Mouse (Mus musculus) gastrocnemius, adult 8-10 months (tissue): ENCODE measurements around the gene 4921539E11Rik. TPM values are rescaled to one million over a fixed set of nuclear protein-coding genes. Genes with fewer than 3 reads are reported as not detected.

Source experiments
- DNase-seq, 2 experiments: peaks; one replicate each; pipeline ENCODE4 v3.0.0; 2022; ENCODE audit warnings: low spot score in 2 of 2
- total RNA-seq, 4 experiments: library from RNA; stranded (reverse); gene quantifications; 2 replicates each; pipeline ENCODE4 v1.2.4; 2022

The 4921539E11Rik gene
- not detected for total RNA-seq

DNA sequence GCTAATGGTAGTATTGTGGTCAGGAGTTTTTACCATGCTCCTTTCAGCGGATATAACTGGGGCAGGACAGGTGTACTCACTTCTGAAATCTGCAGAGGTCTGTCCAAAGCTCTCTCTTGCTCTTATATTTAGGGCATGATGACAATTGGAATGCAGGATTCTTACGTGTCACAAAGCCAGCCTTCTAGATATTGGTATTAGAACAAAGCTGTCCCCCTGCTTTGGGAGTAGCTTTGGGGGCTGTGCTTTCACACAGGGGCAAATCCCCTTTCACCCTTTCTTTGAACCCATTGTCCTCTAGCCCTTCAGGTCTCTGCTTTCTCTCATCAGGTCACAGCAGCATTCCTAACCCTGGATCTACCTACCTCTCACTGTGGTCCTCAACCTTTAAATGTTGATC, at the start of gene 4921539E11Rik:
Gene 4921539E11Rik (minus strand): TSS at position 101 of the 400 bp plus-strand sequence.
- DNase-seq = no peak

DNA sequence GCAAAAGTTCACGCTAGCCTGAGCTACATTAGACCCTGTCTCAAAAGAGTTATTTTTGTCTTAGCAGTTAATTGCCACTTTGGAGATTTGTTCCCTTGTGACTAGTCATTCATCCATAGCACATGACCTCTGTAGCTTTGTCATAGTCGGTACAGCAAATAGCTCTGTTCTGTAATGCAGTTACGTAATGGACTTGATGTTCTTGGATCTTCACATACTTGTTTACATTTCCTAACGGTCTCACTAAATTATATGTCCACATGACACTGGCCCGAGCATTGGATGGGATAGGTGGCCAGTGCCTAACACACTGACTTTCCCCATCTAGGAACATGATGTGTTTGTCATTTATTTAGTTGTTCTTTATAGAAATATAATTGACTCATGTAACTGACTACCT, 44.5 kb upstream of the 4921539E11Rik start:
- no peak for DNase-seq

DNA sequence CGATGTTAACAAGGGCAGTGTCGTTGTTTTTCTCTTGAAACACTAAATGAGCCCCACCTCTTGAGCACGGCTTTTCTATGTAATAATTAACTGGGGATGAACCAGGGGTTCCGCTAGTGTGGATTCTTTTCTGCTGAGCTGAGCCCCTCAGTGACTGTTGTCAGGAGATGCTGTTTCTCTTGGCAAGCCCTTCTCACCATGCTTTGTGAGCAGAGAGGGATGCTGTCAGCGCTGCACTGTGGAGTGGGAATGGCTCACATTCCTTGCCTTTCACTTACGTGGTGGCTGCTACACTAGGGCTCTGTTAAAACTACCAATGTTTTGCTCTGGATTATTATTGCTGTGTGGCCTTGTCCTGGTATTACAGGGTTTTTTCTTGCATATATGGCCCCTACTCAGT, 38.7 kb upstream of the 4921539E11Rik start:
- no peak for DNase-seq

DNA sequence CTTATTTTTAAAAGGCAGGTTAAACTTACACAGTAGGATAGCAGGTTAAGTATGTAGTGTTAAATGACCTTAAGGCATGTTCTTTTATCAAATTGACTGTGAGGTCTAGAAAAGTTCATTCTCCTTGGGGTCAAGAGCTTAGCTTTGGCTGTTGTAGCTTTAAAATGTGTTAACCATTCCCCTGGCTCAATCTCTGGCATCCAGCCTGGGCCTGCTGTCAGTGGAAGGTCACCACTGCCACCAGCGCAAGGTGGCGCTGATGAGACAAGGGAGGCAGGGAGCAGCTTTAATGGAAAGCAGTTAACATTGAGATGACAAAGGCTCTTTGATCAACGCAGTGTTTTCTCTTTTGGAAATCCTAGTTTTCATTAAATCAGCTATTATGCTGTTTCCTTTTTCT, 36.3 kb upstream of the 4921539E11Rik start:
- DNase-seq = peak; percentile 25 to 45

DNA sequence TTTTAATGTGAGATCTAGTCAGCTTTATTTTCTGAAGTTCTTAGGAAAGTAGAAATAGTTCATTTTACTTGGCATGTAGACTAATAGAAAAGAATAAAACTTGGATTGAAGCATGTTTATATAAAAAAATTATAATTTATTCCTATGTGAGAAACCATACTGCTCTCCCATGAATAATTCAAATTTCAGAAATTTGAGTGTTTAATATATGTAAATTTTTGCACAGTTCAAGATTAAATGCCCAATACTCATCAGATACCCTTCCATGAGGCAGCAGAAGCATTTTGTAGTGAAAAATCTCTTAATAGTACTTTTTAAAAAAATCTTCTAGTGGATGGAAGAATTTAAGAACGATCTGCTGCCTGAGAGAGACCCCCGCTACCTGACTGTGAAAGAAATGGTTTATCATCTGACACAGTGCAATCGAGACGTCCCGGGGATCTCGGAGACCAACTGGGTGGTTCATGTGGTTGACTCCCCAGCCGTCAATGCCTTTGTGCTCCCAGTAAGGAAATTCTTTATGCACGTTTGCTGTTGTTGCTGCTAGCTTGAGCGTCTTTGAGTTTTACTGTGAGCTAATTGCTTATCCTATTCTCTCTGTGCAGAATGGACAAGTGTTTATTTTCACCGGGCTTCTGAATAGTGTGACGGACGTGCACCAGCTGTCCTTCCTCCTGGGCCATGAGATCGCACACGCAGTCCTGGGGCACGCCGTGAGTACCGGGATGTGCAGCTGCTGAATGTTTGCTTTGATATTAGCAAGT, 34.2 kb upstream of the 4921539E11Rik start:
- no peak for DNase-seq

DNA sequence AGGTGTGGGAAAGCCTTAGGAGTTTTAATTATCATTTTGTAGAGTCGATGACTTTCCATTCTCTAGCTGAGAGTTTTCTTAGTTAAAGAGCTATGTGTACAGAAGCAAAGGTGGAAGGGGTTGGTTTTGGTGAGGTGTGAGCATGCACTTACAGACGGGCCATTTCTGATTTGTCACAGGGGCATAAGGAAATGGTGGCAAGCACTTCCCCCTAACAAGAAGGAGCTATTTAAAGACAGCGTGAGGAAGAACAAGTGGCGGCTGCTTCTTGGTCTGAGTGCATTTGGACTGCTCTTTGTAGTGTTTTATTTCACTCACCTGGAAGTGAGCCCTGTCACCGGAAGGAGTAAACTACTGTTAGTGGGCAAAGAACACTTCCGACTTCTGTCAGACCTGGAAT, 30.8 kb upstream of the 4921539E11Rik start:
- no peak for DNase-seq

DNA sequence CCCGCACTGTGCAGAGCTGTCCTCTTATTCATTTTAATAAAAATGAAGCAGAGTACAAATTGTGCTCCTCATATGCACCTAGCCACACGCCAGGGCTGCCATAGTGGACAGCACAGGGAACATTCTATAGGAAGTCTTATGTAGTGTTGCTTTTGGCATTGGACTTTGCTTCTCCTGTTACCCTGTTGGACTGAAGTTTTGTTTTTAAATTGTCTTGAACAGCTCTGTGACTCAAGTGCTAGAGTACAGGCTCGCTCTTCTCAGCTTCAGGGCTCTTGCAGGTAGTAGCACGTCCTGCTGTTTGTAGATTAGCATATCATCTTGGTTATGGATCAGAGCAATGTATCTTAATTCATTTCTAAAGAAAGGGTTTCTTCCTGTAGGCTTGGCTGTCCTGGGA, 25.2 kb upstream of the 4921539E11Rik start:
- no peak for DNase-seq

DNA sequence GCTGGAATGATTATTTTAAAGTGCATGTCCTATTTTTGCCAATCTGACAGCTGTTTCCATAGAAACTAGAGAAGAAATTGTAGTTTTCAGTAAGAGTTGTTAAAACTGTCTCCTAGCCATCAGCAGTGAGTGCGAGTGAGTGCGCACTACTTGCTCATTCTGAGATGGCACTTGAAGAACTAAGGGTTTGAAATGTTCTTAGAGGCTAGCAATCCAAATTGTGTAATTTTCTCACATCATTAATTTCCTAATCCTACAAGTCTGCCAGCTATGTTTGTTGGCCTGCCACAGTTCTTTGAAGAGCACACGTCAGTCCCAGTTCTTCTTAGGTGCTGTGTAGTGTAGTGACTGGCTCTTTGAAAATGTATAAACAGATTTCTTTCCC, 23.9 kb upstream of the 4921539E11Rik start:
- DNase-seq = no peak

DNA sequence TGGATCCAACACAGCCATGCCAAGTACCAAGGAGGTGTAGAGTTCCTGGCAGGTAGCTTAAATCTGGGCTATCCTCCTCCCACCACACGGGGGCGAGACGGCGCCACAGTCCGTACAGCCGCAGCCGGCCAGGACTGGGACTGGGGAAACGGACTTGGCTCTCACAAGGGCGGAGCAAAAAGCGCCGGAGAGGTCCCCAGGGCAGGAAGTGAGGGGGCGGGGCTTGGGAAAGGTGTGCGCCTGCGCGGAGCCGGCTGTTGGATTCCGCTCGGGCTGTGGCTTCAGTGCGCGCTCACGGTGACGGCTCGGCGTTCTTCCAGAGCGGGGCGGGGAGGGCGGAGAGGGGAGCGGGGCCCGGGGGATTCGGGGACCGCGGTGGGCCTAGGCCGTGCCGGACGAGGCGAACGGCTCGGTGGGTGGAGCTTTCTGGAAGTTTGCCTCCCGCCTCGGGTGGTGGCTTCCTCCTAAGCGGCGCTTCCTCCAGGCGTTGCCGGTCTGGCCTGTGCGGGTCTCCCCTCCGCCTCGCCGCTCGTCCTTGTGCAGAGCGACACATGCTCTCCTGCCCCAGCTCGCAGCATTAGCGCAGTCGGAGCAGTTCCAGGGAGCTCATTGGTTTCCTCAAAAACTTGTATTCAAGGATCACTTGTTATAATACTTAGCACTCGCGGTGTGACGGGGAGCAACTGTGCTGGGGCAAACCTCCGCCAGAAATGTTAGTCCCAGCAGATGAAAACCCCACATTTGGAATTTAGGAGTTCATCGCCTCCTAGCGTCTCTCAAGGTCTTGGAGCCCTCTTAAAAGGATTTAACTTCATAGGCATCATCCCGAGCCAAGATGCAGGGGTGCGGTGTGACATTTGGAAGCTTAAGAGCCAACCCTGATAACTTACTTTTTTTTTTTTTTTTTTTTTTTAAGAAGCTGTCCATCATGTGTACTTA, 23.2 kb upstream of the 4921539E11Rik start, which contains the start of gene Oma1:
Gene Oma1 (plus strand): TSS at position 226 of the 939 bp plus-strand sequence.
- DNase-seq = peak; percentile 98

DNA sequence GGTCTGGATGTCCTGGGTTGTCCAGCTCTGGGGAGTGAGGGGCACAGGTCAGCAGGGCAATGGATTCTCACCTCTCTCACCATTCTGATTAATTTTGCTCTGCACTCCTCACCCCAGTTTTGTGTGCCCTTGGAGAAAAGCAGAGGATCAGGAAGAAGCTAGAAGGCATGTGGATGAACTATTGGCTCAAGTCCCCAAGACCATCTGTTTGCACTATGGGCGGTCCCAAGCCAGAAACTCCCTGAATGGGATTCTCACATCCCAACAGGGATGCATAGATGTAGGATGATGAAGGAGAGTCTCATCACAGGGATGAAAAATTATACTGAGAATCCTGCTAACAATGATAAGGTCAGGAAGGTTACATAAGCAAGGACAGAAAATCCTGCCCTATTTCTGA, 13.2 kb upstream of the 4921539E11Rik start:
- no peak for DNase-seq

DNA sequence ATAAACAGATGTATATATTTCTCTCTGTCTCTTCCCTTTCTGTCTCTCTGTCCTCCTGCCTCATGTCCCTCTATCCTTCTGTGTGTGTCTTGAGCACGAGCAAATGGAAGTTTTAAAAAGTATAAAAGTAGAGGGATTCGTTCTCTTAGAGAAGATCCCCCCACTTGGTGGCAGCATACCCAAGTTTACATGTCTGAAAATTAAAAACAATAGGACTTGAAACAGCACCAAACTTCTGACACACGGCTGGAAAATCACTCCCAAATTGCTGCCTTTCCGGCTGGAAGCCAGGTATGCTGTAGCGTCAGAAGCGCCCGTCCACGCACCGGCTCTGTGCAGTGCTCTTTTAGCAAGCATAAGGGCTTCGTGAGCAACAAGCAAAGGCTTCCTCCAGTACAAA, 8.7 kb upstream of the 4921539E11Rik start:
- no peak for DNase-seq

DNA sequence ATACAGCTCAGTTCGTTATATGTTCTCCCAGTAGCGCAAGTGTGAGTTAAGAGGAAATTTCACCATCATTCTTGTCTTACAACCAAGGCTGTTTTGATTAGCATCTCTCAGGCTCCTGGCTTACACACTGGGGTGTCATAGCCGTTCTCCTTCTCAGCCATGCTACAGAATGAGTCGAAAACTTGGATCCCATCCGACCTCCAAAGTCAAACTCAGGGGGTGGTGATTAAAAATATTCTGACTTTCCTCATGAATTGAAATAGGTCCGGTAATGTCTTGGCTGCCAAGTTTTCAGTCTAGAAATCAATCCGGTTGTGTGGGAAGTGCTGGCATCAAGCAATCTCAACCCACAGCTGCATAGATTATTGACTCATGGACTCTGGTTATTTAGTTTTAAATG, 2.3 kb downstream of the 4921539E11Rik start:
- DNase-seq = no peak

DNA sequence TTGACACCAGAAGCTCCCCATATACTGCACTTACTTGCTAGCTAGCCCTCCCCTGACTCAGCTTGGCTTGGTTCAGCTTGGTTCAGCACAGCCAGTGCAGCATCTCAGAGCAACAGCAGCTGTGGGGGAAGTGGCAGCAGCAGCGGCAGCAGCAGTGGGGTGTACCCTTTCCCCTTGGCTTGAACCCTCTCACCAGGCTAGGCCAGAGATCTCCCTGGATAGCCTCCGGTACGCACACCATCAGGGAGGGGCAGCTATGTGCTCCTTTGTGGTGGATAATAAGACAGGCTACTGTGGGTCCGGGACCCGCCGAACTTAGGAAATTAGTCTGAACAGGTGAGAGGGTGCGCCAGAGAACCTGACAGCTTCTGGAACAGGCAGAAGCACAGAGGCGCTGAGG, 17.6 kb downstream of the 4921539E11Rik start:
- DNase-seq = no peak

DNA sequence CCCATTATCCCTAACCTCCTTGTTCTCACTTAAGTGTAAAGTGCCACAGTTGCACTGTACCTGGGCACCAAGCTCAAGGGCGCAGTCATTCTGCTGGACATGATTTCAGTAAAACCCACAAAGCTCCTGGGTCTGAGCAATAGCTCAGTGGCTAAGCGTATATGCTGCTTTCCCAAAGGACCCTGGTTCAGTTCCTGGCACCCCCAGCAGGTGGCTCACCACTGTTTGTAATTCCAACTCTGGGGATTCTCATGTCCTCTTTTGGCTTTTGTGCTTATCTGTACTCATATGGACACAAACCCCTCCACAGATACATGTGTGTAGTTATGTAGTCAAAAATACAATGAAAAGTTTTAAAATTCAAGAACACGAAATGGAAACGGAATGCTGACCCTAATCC, 21.3 kb downstream of the 4921539E11Rik start:
- DNase-seq = no peak

DNA sequence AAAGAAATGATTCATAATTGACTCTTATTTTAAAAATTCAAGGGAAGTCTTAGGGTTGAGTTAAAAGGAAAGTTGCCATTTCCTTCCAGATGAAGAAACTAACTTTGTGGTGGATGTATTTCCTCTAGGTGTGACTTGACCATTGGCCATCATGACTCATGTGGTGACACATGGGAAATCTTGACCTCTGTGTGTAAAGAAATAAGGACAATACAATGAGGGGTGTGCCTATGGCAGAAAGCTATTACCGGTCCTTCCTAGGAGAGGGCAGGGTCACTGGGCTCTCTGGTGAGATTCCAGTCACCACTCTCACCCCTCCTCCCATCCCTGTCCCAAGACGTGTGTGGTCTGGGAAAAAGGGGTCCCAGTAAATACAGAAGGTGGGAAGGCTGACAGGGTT, 25.5 kb downstream of the 4921539E11Rik start:
- DNase-seq = no peak

DNA sequence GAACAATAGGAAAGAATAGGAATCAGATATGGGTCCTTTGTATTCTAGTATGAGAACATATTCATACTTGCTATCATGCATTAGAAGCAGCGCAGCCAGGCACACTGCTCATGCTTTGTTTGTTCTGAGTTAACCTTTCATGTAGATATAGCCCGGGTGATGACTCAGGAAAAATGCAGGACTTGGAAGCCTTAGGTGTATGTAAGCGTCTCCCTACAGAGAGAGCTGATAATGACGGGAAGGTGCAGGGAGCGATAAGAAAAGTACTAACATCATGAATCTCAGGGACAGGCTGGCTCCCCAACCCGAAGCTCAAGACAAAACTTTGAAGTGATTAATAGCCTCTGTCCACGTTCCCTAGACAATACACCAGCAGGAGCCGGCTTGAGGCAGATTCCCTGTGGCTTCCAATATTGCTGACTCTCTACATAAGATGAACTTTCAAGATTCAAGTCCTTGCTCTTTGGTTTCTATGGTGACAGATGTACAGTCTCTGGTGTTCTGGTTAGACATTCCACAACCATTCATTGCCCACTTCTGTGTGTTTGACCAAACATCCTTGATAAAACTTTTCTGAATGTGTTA, 26.8 kb downstream of the 4921539E11Rik start:
- DNase-seq = no peak

DNA sequence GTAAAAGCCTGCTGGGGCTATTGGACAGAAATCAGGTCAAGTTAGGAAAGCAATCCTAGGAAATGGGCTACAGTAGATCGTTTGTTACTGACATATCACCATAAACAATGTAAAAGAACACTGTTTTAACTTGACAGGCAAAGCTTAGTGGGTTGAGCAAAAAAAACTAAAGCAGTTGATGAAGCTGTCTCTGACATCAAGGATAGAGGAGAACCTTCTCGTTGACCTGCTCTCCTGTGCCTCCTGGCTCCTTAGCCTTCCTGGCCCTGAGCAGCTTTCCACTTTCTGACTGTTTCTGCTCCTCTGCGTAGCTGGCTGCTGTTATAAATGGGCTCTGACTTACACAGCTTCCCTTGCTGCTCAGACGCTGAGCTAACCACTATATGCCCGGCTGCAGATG, 27.3 kb downstream of the 4921539E11Rik start:
- DNase-seq = no peak

DNA sequence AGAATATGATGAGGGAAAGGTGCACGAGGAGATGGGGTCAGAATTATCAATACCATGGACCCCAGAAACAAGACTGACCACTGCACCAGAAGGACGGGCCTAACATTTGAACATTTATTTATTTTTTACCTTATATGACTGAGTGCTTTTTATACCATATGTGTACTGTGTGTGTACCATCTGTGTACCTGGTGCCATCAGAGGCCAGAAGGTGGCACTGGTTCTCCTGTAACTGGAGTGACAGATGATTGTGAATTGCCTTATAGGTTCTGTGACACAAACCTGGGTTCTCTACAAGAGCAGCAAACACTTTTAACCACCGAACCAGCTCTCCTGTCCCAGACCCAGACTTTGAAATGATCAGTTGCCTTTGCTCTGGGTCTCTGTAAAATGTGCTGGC, 31.8 kb downstream of the 4921539E11Rik start:
- no peak for DNase-seq

DNA sequence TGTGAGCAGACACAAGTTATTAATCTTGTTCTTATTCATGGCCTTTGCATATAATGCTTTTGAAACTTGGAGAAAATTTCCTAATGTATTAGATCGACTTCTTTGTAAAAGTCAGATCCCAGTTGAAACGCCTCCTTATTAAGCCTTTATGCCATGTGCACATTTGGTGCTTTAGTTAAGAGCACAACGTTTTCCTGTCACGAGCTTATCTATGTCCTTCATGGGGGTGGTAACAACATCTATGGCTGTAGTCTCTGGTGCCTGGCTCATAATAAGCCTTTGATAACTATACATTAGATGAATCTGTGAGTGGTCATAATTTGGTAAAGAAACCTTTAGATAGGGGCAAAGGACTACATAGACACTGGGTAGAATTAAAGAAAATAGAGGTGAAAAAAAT, 36.8 kb downstream of the 4921539E11Rik start:
- DNase-seq = no peak

DNA sequence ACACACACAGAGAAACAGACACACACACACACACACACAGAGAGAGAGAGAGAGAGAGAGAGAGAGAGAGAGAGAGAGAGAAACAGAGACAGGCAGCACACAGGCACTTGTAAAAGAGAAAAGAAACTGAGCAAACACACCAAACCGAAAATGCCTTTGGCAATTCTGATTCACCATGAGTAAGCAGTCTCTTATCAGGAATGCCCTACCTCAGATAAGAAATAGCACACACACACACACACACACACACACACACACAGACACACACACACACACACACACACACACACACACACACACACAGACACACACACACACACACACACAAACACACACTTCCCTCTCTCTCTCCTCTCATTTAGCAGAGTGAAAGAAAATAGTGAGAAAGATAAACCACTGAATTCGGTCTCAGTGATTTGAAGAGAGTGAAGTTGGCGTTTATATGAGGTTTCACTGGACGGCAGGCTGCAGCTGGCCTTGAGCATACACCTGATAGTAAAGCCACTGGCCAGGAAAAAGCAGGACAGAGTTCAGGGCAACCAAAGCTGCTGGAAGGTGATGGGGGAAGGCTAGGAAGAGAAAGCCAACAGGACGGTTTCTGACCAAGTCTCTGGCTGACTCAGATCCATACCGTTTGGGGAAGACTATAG, 41.1 kb downstream of the 4921539E11Rik start:
- DNase-seq = no peak

DNA sequence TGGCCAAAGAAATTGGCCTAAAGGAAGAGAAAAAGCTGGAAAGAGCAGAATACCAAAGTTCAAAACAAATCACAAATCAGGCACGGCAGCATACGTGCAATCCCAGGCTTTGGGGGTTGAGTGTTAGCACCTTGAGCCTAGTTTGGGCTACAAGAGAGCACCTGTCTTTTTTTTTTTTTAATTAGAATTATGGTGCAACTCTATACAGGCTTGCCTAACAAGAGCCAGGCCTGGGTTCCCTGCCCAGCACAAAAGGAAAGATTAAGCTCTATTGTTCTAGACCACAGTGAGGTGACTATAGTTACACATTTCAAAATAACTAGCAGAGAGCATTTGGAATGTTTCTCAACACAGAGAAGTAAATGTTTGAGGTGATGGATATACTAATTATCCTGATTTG, 42.9 kb downstream of the 4921539E11Rik start:
- no peak for DNase-seq

DNA sequence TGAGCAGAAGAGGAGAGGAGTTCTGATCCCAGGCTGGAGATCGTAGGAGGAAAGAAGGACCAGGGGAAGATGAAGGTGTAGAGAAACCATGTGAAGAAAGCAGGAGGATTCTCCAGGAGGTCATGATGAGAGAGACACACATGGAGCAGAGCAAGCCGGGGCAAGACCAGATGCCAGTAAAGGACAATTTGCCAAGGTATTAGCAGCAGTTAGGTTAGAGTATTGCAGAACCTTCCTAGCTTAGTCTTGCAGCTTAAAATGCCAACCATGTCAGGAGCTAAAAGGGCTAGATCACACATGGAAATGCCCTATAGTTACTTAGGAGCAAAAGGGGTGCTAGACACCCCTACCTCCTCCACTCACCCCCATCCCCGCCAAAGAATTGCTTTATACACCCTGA, 43.4 kb downstream of the 4921539E11Rik start:
- DNase-seq = no peak
